In the genomic region with DNA sequence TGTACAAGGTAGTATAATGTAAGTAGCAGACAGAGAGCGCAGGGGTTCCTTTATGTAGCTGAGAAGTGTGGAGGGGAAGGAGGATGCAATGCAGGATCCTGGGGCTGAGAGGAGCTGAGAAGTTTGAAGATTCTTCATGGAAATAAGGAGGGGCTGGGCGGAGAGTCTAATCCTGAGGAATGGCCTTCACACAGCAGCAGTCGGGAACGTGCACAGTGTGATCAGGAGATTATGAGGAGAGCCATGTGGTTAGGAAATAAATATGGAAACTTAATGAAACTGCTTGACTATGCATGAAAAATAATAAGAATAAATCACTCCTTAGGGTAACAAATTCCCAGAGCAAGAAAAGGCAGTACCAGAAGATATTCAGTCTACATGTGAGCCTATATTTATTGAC, we compare ENCODE assay signal across 26 mouse cellular contexts.
"Had no signal": no experiment of that assay in that cellular context is flagged by ENCODE, and none has a peak within 500 bp of the region (broad histone marks: within the 10 kb centered on the region; RNA-seq: fewer than 3 reads in every experiment).

No protein-coding gene starts in this region.

- H3K4me2 ChIP-seq: heart, embryonic 11.5 days; heart, embryonic 13.5 days; heart, embryonic 15.5 days; hindbrain, embryonic 15.5 days; intestine, embryonic 15.5 days; limb, embryonic 12.5 days; liver, embryonic 11.5 days had no signal

- H3K4me3 ChIP-seq: heart, adult 2 months; heart, embryonic 13.5 days; heart, embryonic 15.5 days; hindbrain, embryonic 10.5 days; hindbrain, embryonic 15.5 days; intestine, embryonic 15.5 days; layer of hippocampus, adult 2 months; left cerebral cortex, adult 2 months; limb, embryonic 10.5 days; limb, embryonic 12.5 days had no signal

- DNase-seq: forebrain, postnatal 0 days; gastrocnemius, postnatal 14 days; gastrocnemius, postnatal 36 days; heart, adult 11 months; heart, adult 2 months; heart, postnatal 14 days; heart, postnatal 4 days; kidney, adult 18-20 months; kidney, adult 8-10 months; kidney, postnatal 10 days; kidney, postnatal 25 days; kidney, postnatal 4 days; liver had no signal

- H3K27me3 ChIP-seq: heart, embryonic 13.5 days; heart, embryonic 15.5 days; hindbrain, embryonic 15.5 days; intestine, embryonic 15.5 days; limb, embryonic 12.5 days had no signal

- H3K4me1 ChIP-seq: heart, embryonic 13.5 days; heart, embryonic 15.5 days; hindbrain, embryonic 10.5 days; hindbrain, embryonic 15.5 days; intestine, embryonic 15.5 days; limb, embryonic 10.5 days; limb, embryonic 12.5 days had no signal

- H3K36me3 ChIP-seq: heart, embryonic 13.5 days; heart, embryonic 15.5 days; hindbrain, embryonic 10.5 days; hindbrain, embryonic 15.5 days; intestine, embryonic 15.5 days; limb, embryonic 10.5 days; limb, embryonic 12.5 days had no signal

- H3K27ac ChIP-seq: heart, adult 2 months; heart, embryonic 13.5 days; heart, embryonic 15.5 days; hindbrain, embryonic 10.5 days; hindbrain, embryonic 15.5 days; intestine, embryonic 15.5 days; layer of hippocampus, adult 2 months; left cerebral cortex, adult 2 months; limb, embryonic 10.5 days; limb, embryonic 12.5 days had no signal

- H3K9ac ChIP-seq: forebrain, postnatal 0 days; heart, embryonic 13.5 days; heart, embryonic 15.5 days; hindbrain, embryonic 15.5 days; intestine, embryonic 15.5 days; limb, embryonic 12.5 days had no signal

- H3K9me3 ChIP-seq: heart, embryonic 13.5 days; heart, embryonic 15.5 days; hindbrain, embryonic 10.5 days; hindbrain, embryonic 15.5 days; intestine, embryonic 15.5 days; limb, embryonic 10.5 days; limb, embryonic 12.5 days had no signal

- ATAC-seq: forebrain, postnatal 0 days; inflammation-experienced regulatory T-cells, adult 6 months; intestine, embryonic 15.5 days; intestine, postnatal 0 days had no signal
